Mouse (Mus musculus): Measurements from ENCODE around the gene H2-D1.
"Not testable (repeated sequence)": the region's sequence is repeated elsewhere in the genome, so short reads cannot be mapped to it uniquely, and the experiment has no call there.

H2-D1 gene

GRCm38 (mm10) chr17:35262664-35263522, at the start of gene H2-D1:
H2-D1 (plus strand) TSS chr17:35262730.
- peak; percentile 99 for DNase-seq

DNA sequence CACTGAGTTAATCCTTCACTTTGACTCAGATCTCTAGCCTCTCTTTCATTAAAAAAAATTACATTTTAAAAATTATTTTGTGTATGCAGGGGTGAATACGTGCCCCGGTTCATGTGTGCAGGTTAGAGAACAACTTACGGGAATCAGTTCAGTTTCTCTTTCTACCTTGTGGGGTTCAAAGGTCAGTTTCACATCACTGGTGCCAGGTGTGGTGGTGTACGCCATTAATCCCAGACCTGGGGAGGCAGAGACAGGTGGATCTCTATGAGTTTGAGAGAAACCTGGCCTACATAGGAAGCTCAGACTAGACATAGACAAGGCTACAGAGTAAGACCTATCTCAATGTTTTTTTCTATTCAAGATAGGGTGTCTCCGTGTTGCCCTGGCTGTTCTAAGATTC, 49.5 kb upstream of the H2-D1 start:
- no peak for DNase-seq

DNA sequence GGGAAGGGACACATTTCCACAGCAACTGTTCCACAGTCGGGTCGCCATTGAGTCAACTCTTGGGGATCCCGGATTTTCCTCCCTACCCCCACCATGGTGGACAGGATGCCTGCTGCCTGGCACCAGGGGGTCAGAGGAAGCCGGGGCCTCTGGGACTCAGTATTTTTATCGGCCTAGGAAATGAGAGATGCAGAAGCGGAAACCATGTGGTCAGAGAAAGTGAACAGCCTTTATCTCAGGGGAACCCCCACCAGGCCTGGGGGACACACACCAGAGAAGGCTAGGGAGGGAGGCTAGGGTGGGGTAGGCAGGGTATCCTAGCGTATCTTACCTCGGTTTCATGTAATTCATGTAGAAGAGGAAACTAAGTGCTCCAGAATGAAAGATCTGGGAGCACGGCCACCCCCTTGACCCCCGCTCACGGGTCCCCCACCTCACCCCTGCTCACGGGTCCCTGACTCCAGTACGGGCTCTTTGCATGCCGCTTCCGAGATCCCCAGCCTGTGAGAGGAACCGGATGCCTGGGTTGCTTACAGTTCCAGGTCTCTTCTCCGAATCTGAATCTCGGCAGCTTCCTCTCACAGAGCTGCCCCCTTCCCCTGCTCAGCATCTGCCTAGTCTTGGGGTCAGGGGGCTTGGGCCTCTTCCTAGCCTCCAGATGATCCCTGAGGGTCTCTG, 43.9 kb upstream of the H2-D1 start:
- DNase-seq, result peak; percentile 18

GRCm38 (mm10) chr17:35219601-35220041, 42.9 kb upstream of the H2-D1 start:
- DNase-seq, result no peak

GRCm38 (mm10) chr17:35220156-35220952, 42.2 kb upstream of the H2-D1 start, which contains the start of gene Gm16181:
Gm16181 (plus strand) TSS chr17:35220834.
- DNase-seq, result peak; percentile 26

- no peak for DNase-seq
Measured at GRCm38 (mm10) chr17:35222299-35222698, 40.2 kb upstream of the H2-D1 start.

- no peak for DNase-seq
Measured at GRCm38 (mm10) chr17:35224641-35225040, 37.9 kb upstream of the H2-D1 start.

- no peak for DNase-seq
Measured at GRCm38 (mm10) chr17:35225456-35225855, 37.1 kb upstream of the H2-D1 start.

- no peak for DNase-seq
Measured at GRCm38 (mm10) chr17:35226561-35227046, 35.9 kb upstream of the H2-D1 start.

DNA sequence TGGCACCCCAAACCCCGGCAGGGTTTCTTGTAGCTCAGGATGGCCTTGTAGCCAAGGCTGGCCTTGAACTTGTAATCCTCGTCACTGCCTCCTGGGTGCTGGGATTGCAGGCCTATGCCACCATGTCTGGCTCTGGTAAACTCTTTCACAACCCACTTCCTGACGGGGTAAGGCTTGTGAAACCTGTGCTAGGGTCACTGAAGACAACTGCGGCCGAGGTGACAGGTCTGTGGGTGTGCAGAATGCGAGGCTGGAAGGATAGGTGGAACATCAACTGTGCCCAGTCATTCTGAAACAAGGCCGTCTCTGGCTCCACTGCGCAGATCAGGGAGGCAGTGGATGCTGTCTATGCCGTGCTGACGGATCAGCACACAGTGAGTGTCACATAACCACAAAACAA, 31.5 kb upstream of the H2-D1 start:
- DNase-seq, result no peak

DNA sequence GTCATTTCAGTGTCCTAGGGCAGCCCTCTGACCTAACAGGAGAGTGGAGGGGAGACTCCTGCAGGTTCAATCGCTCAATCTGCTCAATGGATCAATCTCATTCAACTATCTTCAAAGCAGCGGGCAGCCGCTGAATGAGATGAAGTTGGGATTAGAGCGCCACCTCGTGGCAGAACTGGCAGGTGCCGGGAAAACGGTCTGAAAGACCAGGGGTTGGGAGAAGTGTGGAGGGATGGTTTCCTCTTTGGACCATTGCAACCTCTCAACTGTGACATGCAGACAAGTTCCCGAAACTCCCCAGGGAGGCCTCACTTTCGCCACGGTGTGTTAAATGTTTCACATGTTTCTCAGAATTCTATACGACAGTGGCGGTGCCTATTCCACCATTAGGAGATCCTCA, 30.5 kb upstream of the H2-D1 start:
- peak; percentile 89 for DNase-seq

- DNase-seq, result no peak
Measured at GRCm38 (mm10) chr17:35232659-35233058, 29.9 kb upstream of the H2-D1 start.

DNA sequence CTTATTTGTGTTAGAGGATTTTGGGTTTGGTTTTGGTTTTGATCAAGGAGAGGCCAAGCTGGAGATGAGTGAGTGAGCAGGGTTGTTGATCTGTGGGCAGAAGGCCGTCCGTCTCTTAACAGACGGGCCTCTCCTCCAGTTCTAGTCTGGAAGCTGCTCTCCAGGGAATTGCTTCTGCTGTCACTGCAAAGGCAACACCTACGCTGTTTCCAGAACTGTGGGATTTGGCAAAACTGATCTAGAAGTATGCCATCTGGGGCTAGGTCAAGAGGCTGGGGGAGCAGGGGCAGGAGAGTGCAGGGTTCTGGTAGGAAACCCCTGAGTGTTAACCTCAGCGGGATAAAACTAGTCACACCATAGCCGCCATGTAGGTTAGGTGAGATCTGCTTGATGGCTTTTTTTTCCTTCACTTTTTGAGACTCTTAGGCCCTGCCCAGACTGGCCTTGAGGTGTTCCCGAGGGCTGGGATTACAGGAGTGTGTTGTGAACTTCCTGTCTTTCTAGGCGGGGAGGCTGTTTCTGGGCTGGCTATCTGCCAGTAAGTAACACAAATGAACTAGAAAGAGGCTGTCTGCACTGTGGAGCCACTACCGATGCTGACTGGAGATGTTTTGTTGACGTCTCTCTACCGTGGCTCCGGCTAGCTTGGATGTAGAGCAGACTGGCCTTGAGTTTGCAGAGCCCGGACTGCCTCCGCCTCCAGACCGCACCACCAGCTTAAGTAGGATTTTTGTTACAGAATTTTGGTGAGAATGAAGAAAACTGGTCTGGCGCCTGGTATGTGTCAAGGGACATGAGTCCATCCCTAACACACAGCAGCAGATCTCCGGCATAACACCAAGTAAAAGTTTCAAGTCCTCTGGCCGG, 29.2 kb upstream of the H2-D1 start, which contains the start of gene Atp6v1g2:
Gene Atp6v1g2 (plus strand): TSS at position 547 of the 867 bp plus-strand sequence.
- no peak for DNase-seq

DNA sequence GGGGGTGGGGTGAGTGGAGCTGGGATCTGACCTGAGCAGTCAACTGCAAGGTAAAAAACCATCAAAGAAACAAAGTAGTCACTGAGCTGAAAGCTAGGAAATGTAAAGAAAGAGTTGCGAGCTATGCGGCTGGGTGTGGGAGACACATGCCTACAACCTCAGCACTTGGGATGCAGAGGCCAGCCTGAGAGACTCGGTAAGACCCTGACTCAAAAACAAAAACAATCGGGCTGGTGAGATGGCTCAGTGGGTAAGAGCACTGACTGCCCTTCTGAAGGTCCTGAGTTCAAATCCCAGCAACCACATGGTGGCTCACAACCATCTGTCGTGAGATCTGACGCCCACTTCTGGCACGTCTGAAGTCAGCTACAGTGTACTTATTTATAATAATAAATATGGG, 28.4 kb upstream of the H2-D1 start:
- not testable (repeated sequence) for DNase-seq

DNA sequence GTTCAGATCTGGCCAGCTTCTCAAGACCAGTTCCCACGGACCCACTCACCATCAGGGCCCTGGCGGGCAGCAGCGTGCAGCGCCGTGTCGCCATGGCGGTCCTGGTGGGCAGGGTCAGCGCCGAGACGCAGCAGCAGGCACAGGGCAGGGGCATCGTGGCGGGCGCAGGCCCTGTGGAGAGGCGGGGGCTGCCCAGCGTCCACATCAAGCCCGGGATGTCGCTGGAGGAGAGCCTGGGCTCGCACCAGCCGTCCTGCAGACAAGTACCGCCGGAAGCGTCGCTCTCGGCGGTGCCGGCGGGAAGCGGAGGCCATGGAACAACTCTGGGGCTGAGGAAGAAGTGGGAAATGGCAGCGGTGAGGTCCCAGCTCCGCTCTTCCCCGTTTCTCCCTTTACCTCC, 27.6 kb upstream of the H2-D1 start:
- DNase-seq, result peak; percentile 57

DNA sequence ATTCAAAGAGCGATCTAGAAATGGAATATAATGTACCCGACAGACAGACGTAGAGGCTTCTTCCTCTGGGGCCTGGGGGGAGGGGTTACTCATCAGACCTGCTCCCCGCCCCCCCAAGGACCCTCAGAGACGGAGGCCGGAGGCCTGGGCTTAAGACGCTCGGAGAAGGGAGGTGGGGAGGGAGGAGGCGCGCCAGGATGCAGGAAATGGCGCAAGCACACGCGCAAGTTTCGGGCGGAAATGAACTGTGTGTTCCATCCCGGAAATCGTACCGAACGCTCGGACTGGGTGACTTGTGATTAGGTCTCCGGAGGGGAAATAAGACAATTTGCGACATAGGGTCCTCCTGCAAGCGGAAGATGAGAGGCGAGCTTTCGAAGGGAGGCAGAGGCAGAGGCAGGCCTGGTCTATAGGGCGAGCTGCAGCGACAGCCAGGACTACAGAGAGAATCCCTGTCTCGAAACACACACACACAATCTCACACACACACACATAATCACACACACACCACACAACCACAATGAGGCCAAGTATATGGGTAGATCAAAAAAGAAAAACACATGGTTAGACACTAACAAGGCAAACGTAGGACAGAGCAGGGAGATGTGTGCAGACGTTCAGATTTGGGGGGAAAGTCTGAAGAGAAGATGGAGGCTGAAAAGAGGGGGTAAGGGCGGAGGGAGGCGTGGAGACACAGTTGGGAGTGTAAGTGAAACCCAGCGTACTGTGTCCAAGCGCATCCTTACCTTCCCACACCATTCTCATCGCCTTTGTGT, 26.7 kb upstream of the H2-D1 start, which contains the start of gene Nfkbil1:
Gene Nfkbil1 (minus strand): TSS at position 179 of the 776 bp plus-strand sequence.
- peak; percentile 89 for DNase-seq

- DNase-seq, result peak; percentile 98
Measured at GRCm38 (mm10) chr17:35236390-35236746, 26.2 kb upstream of the H2-D1 start.

DNA sequence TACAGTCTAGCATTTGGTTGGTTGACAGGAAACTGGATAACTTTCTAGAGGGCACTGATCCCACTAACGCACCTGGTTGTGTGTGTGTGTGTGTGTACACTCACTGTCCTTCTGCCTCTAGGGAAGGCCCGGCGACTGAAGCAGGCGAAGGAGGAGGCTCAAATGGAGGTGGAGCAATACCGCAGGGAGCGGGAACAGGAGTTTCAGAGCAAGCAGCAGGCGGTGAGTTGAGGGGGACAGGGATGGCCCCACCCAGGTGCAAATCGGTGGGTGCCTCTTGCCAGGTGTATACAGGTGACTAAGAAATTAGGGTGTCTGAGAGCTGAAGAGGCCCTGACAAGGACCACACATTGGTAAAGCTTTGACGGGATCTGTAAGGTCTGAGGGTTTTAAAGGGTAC, 25.5 kb upstream of the H2-D1 start:
- no peak for DNase-seq

DNA sequence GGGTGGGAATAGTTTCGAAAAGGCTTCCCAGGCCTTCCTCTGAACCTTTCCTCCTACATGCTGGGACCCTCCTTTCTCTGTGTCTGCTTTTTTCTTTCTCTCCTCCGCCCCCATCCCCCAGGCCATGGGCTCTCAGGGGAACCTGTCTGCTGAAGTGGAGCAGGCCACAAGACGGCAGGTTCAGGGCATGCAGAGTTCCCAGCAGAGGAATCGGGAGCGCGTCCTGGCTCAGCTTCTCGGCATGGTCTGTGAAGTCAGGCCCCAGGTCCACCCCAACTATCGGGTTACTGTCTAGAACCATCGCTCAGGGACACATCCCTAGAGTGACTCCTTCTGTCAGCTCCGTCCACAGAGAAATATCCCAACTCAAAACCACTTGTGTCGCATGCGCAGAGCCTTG, 25.0 kb upstream of the H2-D1 start:
- no peak for DNase-seq

- no peak for DNase-seq
Measured at GRCm38 (mm10) chr17:35239700-35240099, 22.8 kb upstream of the H2-D1 start.

Measured in kidney, adult 18-20 months (tissue).